Mouse (Mus musculus) neural tube, embryonic 11.5 days (tissue): Measurements from ENCODE around the gene Pex11g. TPM values are rescaled to one million over a fixed set of nuclear protein-coding genes. Genes with fewer than 3 reads are reported as not detected.

ENCODE experiments used
- ATAC-seq: fragments of 200-750 bp; cut with Nextera tagmentation; 2 replicates; pipeline ENCODE4 v1.8.0; 2017; ENCODE audit warnings: moderate number of reproducible peaks, mild to moderate bottlenecking, moderate TSS enrichment, moderate library complexity; ENCODE audit not compliant: insufficient read depth, low FRiP score, low TSS enrichment
- DNase-seq: peaks from one replicate; pipeline ENCODE4 v3.0.0-alpha.2; 2015; ENCODE audit warnings: low spot score
- H3K27ac ChIP-seq: fragments of 300-500 bp; sonication (generic); 2 replicates; pipeline ENCODE4 v1.5.1; 2014; ENCODE audit warnings: low read depth, mild to moderate bottlenecking, low read length
- H3K27me3 ChIP-seq: fragments of 300-500 bp; sonication (generic); 2 replicates; pipeline ENCODE4 v1.6.1; 2014; ENCODE audit warnings: mild to moderate bottlenecking, low read length, mixed read lengths; ENCODE audit not compliant: control insufficient read depth, insufficient read depth
- H3K36me3 ChIP-seq: fragments of 300-500 bp; sonication (generic); 2 replicates; pipeline ENCODE4 v1.6.1; 2014; ENCODE audit warnings: mild to moderate bottlenecking, low read length, moderate library complexity, mixed read lengths; ENCODE audit not compliant: control insufficient read depth, insufficient read depth
- H3K4me1 ChIP-seq: fragments of 300-500 bp; sonication (generic); 2 replicates; pipeline ENCODE4 v1.6.1; 2014; ENCODE audit warnings: low read length, mixed read lengths; ENCODE audit not compliant: control insufficient read depth, insufficient read depth
- H3K4me2 ChIP-seq: fragments of 300-500 bp; sonication (generic); 2 replicates; pipeline ENCODE4 v1.6.1; 2014; ENCODE audit warnings: low read depth, mild to moderate bottlenecking, moderate library complexity
- H3K4me3 ChIP-seq: fragments of 300-500 bp; sonication (generic); 2 replicates; pipeline ENCODE4 v1.5.1; 2014; ENCODE audit warnings: low read depth, low read length
- H3K9ac ChIP-seq: fragments of 300-500 bp; sonication (generic); 2 replicates; pipeline ENCODE4 v1.6.1; 2014; ENCODE audit warnings: mild to moderate bottlenecking, low read length
- H3K9me3 ChIP-seq: fragments of 300-500 bp; sonication (generic); 2 replicates; pipeline ENCODE4 v1.6.1; 2016; ENCODE audit warnings: low read length; ENCODE audit not compliant: control insufficient read depth
- WGBS: fragments of 180-500 bp; shearing (Covaris S2); extraction: QIAGEN DNeasy Blood & Tissue Kit; methylation state at CpG from one replicate; pipeline ENCODE4 v1.1.7; 2014; 5-methylcytosine and 5-hydroxymethylcytosine counted together
- polyA plus RNA-seq: library from polyadenylated mRNA; unstranded; fragments of >200 nt; fragmentation: Nextera tagmentation; extraction: Ambion mirVana; gene quantifications from 2 replicates; pipeline ENCODE4 v1.2.1, GENCODE M21; 2014

Pex11g gene
- polyA plus RNA-seq, 1 experiment from 2014 or later: 2.9 TPM

DNA sequence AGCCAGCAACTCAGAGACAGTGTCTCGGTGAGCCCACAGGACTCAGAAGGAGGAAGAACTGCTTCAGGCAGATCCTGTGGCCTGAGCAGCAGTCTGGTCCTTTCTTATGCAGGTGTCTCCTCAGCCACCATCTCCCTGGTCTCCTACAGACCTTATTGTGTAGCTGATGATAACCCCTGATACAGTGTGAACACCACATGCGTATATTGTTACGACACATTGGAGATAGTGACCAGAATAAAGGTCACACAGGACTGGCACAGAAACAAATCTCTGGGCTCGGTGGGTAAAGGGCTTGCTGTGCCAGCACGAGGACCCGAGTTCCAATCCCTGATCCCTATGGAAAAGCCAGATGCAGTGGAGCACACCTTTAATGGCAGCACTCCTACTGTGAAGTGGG lies 51.8 kb downstream of the Pex11g start:
- Histone ChIP-seq H3K9me3 (no peaks in the 10 kb centered on the region), H3K4me2 (no peak overlapping the region), H3K27me3 (no peaks in the 10 kb centered on the region), H3K27ac (no peak overlapping the region), H3K9ac (no peak overlapping the region), H3K4me3 (no peak overlapping the region), H3K4me1 (peaks cover 36% of the 10 kb centered on the region), H3K36me3 (no peaks in the 10 kb centered on the region)
- DNase-seq (no peak), ATAC-seq (no peak)
- WGBS: 92% methylated on average over 6 of the region's 6 CpGs

DNA sequence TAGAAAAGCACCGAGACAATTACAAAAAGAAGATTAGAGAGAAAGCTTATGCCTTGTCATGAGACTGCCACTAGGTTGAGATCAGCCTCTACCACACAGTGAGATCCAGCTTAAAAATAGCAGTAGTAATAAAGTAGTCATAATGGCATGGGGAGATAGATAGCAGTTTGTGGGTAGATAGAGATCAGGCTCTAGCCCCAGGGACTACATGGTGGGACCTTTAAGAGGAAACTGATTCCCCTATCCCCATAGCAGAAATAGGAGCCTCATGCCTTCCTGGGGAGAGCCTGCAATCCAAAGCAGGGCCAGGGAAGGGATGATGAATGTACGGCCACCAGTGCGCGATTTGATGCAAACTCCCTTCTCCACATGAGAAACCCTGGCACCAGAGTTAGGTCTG lies 52.2 kb downstream of the Pex11g start:
- no peak overlapping the region for H3K4me3 ChIP-seq
- no peak overlapping the region for H3K27ac ChIP-seq
- H3K9ac ChIP-seq: no peak overlapping the region
- H3K27me3 ChIP-seq: no peaks in the 10 kb centered on the region
- H3K4me1 ChIP-seq: peaks cover 36% of the 10 kb centered on the region
- no peak for DNase-seq
- 61% methylated on average over 4 of the region's 4 CpGs for WGBS
- ATAC-seq: no peak
- no peaks in the 10 kb centered on the region for H3K9me3 ChIP-seq
- H3K36me3 ChIP-seq: no peaks in the 10 kb centered on the region
- H3K4me2 ChIP-seq: no peak overlapping the region

DNA sequence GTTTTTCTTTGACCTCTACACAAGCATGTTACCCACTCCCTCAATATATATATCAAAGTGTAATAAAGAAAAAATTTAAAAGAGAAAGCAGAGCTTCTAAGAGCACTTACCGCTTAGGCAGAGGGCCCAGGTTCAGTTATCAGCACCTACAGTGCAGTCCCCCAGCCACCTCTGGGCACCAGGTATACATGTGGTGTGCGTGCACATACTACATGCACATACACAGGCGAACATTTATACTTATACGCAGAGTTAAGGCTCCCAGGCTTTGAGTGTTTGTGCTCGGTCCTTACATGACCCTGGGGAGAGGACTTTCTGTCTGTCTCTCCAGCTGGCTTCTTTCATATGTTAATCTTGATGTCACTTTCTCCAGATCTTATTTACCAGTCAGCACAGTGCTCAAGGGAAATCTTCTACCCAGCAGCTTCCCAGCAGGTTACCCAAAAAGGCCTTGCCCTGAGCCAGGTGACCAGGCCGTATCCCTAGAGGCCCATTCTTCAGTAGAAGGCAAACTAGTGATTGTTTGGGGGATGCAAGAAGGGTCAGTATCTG lies 52.8 kb downstream of the Pex11g start:
- Histone ChIP-seq H3K9ac (no peak overlapping the region; the same call in 1 of the 2 replicates), H3K4me1 (peaks cover 36% of the 10 kb centered on the region), H3K27me3 (no peaks in the 10 kb centered on the region), H3K4me2 (no peak overlapping the region), H3K4me3 (no peak overlapping the region), H3K9me3 (no peaks in the 10 kb centered on the region), H3K36me3 (no peaks in the 10 kb centered on the region), H3K27ac (no peak overlapping the region)
- WGBS: 55% methylated on average over 6 of the region's 6 CpGs
- no peak for DNase-seq
- ATAC-seq: 0 out of 2 replicates have a peak, but pooled peaks have one; percentile 25

DNA sequence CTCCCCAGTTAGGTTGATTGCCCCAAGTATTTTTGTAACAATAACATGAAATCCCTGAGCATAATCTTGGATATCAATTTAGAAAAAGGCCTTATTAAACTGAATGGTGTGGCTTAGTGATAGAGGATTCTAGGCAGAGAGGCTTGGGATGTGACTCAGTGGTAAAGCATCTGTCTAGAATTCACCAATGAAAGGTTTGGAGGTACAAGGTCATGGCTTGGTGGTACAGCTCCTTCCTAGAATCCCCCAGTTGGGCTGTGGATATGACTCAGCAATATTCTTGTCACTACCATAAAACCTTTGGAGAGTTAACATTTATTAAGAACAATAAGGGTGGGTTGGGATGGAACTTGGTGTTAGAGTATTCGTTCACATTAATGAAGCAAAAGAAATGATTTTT lies 54.7 kb downstream of the Pex11g start:
- Histone ChIP-seq H3K27ac (no peak overlapping the region), H3K4me3 (no peak overlapping the region), H3K9me3 (no peaks in the 10 kb centered on the region), H3K9ac (no peak overlapping the region), H3K4me1 (peaks cover 31% of the 10 kb centered on the region), H3K36me3 (no peaks in the 10 kb centered on the region), H3K27me3 (no peaks in the 10 kb centered on the region), H3K4me2 (no peak overlapping the region)
- ATAC-seq (no peak), DNase-seq (no peak)
- 100% methylated on average over 1 of the region's 1 CpGs for WGBS

DNA sequence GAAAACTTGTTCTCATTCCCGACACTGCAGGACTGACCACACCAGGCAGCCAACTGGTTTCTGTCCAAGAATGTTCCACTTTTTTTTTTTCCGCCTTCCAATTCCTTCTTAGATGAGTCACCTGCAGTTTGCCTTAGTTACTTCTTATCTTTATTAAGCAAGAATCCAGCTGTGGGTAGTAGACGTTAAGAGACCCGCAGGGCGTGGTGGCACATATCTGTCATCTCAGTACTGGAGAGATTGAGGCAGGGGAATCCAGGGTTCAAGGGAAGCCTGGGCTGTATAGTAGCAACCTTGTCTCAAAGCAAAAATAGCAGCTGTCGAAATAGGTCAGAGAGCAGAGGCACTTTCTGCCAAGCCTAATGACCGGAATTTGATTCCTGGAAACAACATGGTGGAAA lies 55.6 kb downstream of the Pex11g start:
- 92% methylated on average over 7 of the region's 7 CpGs for WGBS

DNA sequence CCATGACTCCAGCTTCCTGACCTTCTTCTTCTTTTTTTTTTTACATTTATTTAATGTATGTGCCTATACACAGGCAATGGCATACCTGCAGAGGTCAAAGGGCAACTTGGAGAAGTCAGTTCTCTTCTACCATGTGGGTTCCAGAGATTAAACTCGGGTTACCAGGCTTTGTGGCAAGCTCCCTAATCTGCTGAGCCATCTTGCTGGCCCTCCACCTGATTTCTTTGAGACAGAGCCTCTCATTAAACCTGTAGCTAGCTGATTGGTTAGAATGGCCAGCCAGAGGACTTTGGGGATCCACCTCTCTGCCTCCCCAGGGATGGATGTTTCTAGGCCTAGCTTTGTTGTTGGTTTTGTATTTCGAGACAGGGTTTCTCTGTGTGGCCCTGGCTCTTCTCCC lies 56.4 kb downstream of the Pex11g start:
- peaks cover 14% of the 10 kb centered on the region for H3K4me1 ChIP-seq
- no peak overlapping the region for H3K4me3 ChIP-seq
- no peak for DNase-seq
- H3K9me3 ChIP-seq: no peaks in the 10 kb centered on the region
- no peak overlapping the region for H3K9ac ChIP-seq
- no peak overlapping the region for H3K4me2 ChIP-seq
- H3K27me3 ChIP-seq: no peaks in the 10 kb centered on the region
- WGBS: 77% methylated on average over 2 of the region's 2 CpGs
- H3K36me3 ChIP-seq: no peaks in the 10 kb centered on the region
- no peak for ATAC-seq
- H3K27ac ChIP-seq: no peak overlapping the region

More for the DNA sequence above, 55.6 kb downstream of the Pex11g start:
- DNase-seq (no peak), ATAC-seq (no peak)
- H3K27me3 ChIP-seq: no peaks in the 10 kb centered on the region
- no peak overlapping the region for H3K4me3 ChIP-seq
- no peak overlapping the region for H3K27ac ChIP-seq
- H3K9me3 ChIP-seq: no peaks in the 10 kb centered on the region
- no peak overlapping the region for H3K9ac ChIP-seq
- no peak overlapping the region for H3K4me2 ChIP-seq
- H3K4me1 ChIP-seq: peaks cover 22% of the 10 kb centered on the region
- no peaks in the 10 kb centered on the region for H3K36me3 ChIP-seq

DNA sequence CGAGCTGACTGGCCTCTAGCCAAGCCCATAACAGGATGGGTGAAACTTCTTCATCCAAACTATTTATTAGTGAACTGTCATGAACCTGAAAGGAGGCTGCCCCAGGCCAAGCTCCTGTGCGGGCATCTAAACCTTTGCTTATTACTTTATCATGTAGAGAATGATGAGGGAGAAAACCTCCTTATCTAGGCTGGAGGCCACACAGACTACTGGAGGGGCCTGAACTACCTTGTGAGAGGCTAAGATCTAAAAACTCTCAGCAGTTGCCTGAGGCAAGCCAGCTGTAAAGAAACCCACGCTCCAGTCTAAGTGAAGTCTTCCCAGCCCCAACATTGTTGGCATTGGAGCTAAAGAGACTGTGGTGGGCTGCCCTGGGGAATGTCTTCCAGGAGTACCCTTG lies 60.1 kb downstream of the Pex11g start:
- H3K9me3 ChIP-seq: no peaks in the 10 kb centered on the region
- no peak overlapping the region for H3K4me2 ChIP-seq
- H3K4me3 ChIP-seq: no peak overlapping the region
- ATAC-seq: no peak
- H3K4me1 ChIP-seq: no peaks in the 10 kb centered on the region
- no peaks in the 10 kb centered on the region for H3K27me3 ChIP-seq
- no peak overlapping the region for H3K9ac ChIP-seq
- DNase-seq: no peak
- H3K27ac ChIP-seq: no peak overlapping the region
- H3K36me3 ChIP-seq: peaks cover 2% of the 10 kb centered on the region; the same call in 1 of the 2 replicates
- WGBS: 85% methylated on average over 3 of the region's 3 CpGs

Other genes starting within 250 kb of the Pex11g start
- 43.3 and 43.4 TPM in 2 replicates for gene Insr, start 188.1 kb downstream of the Pex11g start, polyA plus RNA-seq
- not detected in 2 replicates for gene A430078G23Rik, start 114.3 kb downstream of the Pex11g start, polyA plus RNA-seq
- gene Arhgef18, start 74.7 kb downstream of the Pex11g start, polyA plus RNA-seq: 9.0 and 10.8 TPM in 2 replicates
- gene Tex45, start 3.2 kb upstream of the Pex11g start, polyA plus RNA-seq: 0.20 TPM in 1 of 2 replicates, not detected in the other
- gene Zfp358, start 25.5 kb upstream of the Pex11g start, polyA plus RNA-seq: 29.9 and 36.8 TPM in 2 replicates
- 50.3 and 56.0 TPM in 2 replicates for gene Mcoln1, start 32.8 kb upstream of the Pex11g start, polyA plus RNA-seq
- 17.9 and 20.7 TPM in 2 replicates for gene Pnpla6, start 47.7 kb upstream of the Pex11g start, polyA plus RNA-seq
- gene C330021F23Rik, start 100.3 kb upstream of the Pex11g start, polyA plus RNA-seq: 4.8 and 5.6 TPM in 2 replicates
- gene Camsap3, start 119.6 kb upstream of the Pex11g start, polyA plus RNA-seq: 13.7 and 14.5 TPM in 2 replicates
- 61.6 and 68.3 TPM in 2 replicates for gene Xab2, start 153.6 kb upstream of the Pex11g start, polyA plus RNA-seq
- 91.7 and 99.2 TPM in 2 replicates for gene Pet100, start 153.9 kb upstream of the Pex11g start, polyA plus RNA-seq
- not detected in 2 replicates for gene Pcp2, start 157.9 kb upstream of the Pex11g start, polyA plus RNA-seq
- gene Stxbp2, start 163.3 kb upstream of the Pex11g start, polyA plus RNA-seq: 17.3 and 25.2 TPM in 2 replicates
- gene Retn, start 188.1 kb upstream of the Pex11g start, polyA plus RNA-seq: not detected in 2 replicates
- gene Mcemp1, start 198.1 kb upstream of the Pex11g start, polyA plus RNA-seq: not detected in 2 replicates
- 7.9 and 11.3 TPM in 2 replicates for gene Fcor, start 204.7 kb upstream of the Pex11g start, polyA plus RNA-seq
- gene Trappc5, start 208.6 kb upstream of the Pex11g start, polyA plus RNA-seq: 37.0 and 43.6 TPM in 2 replicates
- 0.11 and 0.24 TPM in 2 replicates for gene Fcer2a, start 226.5 kb upstream of the Pex11g start, polyA plus RNA-seq